Mouse (Mus musculus) hindlimb bud, embryonic 11.5 days (tissue): ENCODE results near the gene Tbc1d23.
"Not testable (repeated sequence)": the region's sequence is repeated elsewhere in the genome, so short reads cannot be mapped to it uniquely, and the experiment has no call there.

Source experiments
- DNase-seq: peaks from one replicate; pipeline ENCODE4 v3.0.0-alpha.2; 2012; ENCODE audit warnings: low read depth, low spot score; ENCODE audit errors: extremely low spot score

Tbc1d23 gene

GRCm38 (mm10) chr16:57231089-57231936, at the start of gene Tbc1d23:
Gene Tbc1d23 (minus strand): TSS chr16:57231504.
- peak; percentile 98 for DNase-seq

- no peak for DNase-seq
Observed at GRCm38 (mm10) chr16:57280221-57281217, 49.2 kb upstream of the Tbc1d23 start.

GRCm38 (mm10) chr16:57278976-57279626, 47.8 kb upstream of the Tbc1d23 start:
- DNase-seq: no peak

- DNase-seq: no peak
Observed at GRCm38 (mm10) chr16:57269751-57270150, 38.4 kb upstream of the Tbc1d23 start.

- DNase-seq: no peak
Observed at GRCm38 (mm10) chr16:57268058-57268841, 36.9 kb upstream of the Tbc1d23 start.

GRCm38 (mm10) chr16:57267068-57267467, 35.8 kb upstream of the Tbc1d23 start:
- DNase-seq: no peak

- no peak for DNase-seq
Observed at GRCm38 (mm10) chr16:57260152-57260551, 28.8 kb upstream of the Tbc1d23 start.

GRCm38 (mm10) chr16:57259356-57260083, 28.2 kb upstream of the Tbc1d23 start:
- DNase-seq: no peak

GRCm38 (mm10) chr16:57251589-57252421, 20.5 kb upstream of the Tbc1d23 start:
- no peak for DNase-seq

- DNase-seq: no peak
Observed at GRCm38 (mm10) chr16:57250991-57251390, 19.7 kb upstream of the Tbc1d23 start.

- DNase-seq: no peak
Observed at GRCm38 (mm10) chr16:57247464-57247863, 16.2 kb upstream of the Tbc1d23 start.

- no peak for DNase-seq
Observed at GRCm38 (mm10) chr16:57246596-57246995, 15.3 kb upstream of the Tbc1d23 start.

- peak; percentile 52 for DNase-seq
Observed at GRCm38 (mm10) chr16:57243858-57244248, 12.5 kb upstream of the Tbc1d23 start.

GRCm38 (mm10) chr16:57243205-57243857, 12.0 kb upstream of the Tbc1d23 start:
- DNase-seq: no peak

GRCm38 (mm10) chr16:57242857-57243204, 11.5 kb upstream of the Tbc1d23 start:
- no peak for DNase-seq

- DNase-seq: no peak
Observed at GRCm38 (mm10) chr16:57235871-57236510, 4.7 kb upstream of the Tbc1d23 start.

GRCm38 (mm10) chr16:57231937-57232310, 620 bp upstream of the Tbc1d23 start:
- not testable (repeated sequence) for DNase-seq

- DNase-seq: no peak
Observed at GRCm38 (mm10) chr16:57226444-57226843, 4.9 kb downstream of the Tbc1d23 start.
